Mouse (Mus musculus) heart, embryonic 11.5 days (tissue): ENCODE results near the gene Adamts18. TPM values are rescaled to one million over a fixed set of nuclear protein-coding genes. Genes with fewer than 3 reads are reported as not detected.

Experiments used
- ATAC-seq: fragments of 200-750 bp; cut with Nextera tagmentation; replicated peaks from 2 replicates; pipeline ENCODE4 v1.8.0; 2017; ENCODE audit warnings: moderate library complexity; ENCODE audit not compliant: insufficient number of reproducible peaks, low FRiP score, low TSS enrichment
- H3K27ac ChIP-seq: fragments of 300-500 bp; sonication (generic); 2 replicates; pipeline ENCODE4 v1.5.1; 2014; ENCODE audit warnings: mild to moderate bottlenecking, low read depth, low read length
- H3K27me3 ChIP-seq: fragments of 300-500 bp; sonication (generic); 2 replicates; pipeline ENCODE4 v1.6.1; 2014; ENCODE audit warnings: mild to moderate bottlenecking, low read length, mixed read lengths; ENCODE audit not compliant: control insufficient read depth, insufficient read depth
- H3K36me3 ChIP-seq: fragments of 300-500 bp; sonication (generic); 2 replicates; pipeline ENCODE4 v1.6.1; 2014; ENCODE audit warnings: mild to moderate bottlenecking, low read length, moderate library complexity, mixed read lengths; ENCODE audit not compliant: control insufficient read depth, insufficient read depth
- H3K4me1 ChIP-seq: fragments of 300-500 bp; sonication (generic); 2 replicates; pipeline ENCODE4 v1.6.1; 2014; ENCODE audit warnings: low read length; ENCODE audit not compliant: control insufficient read depth, insufficient read depth
- H3K4me2 ChIP-seq: fragments of 300-500 bp; sonication (generic); 2 replicates; pipeline ENCODE4 v1.6.1; 2014; ENCODE audit warnings: mild to moderate bottlenecking, moderate library complexity
- H3K4me3 ChIP-seq: fragments of 300-500 bp; sonication (generic); 2 replicates; pipeline ENCODE4 v1.5.1; 2014; ENCODE audit warnings: low read depth, low read length
- H3K9ac ChIP-seq: fragments of 300-500 bp; sonication (generic); 2 replicates; pipeline ENCODE4 v1.6.1; 2014; ENCODE audit warnings: mild to moderate bottlenecking, low read depth, low read length, moderate library complexity
- H3K9me3 ChIP-seq: fragments of 300-500 bp; sonication (generic); replicated peaks from 2 replicates; pipeline ENCODE4 v1.6.1; 2016; ENCODE audit warnings: low read length; ENCODE audit not compliant: control insufficient read depth
- WGBS: fragments of 180-500 bp; shearing (Covaris S2); extraction: QIAGEN DNeasy Blood & Tissue Kit; methylation state at CpG from one replicate; pipeline ENCODE4 v1.1.7; 2014; ENCODE audit not compliant: insufficient replicate concordance; 5-methylcytosine and 5-hydroxymethylcytosine counted together
- polyA plus RNA-seq: library from polyadenylated mRNA; unstranded; fragments of >200 nt; fragmentation: Nextera tagmentation; extraction: Ambion mirVana; gene quantifications from 2 replicates; pipeline ENCODE4 v1.2.1, GENCODE M21; 2014

The Adamts18 gene
- polyA plus RNA-seq, 1 experiment from 2014 or later = 4.6 TPM

GRCm38 (mm10) chr8:113791856-113792255 is 56.7 kb downstream of the Adamts18 start:
- H3K27ac ChIP-seq = no peak overlapping the region
- no peak overlapping the region for H3K4me2 ChIP-seq
- WGBS = no CpG with 5 or more reads among the region's 13 CpGs
- H3K4me3 ChIP-seq = no peak overlapping the region
- no peaks in the 10 kb centered on the region for H3K4me1 ChIP-seq
- no peak overlapping the region for H3K9ac ChIP-seq
- no peaks in the 10 kb centered on the region for H3K36me3 ChIP-seq
- ATAC-seq = no peak
- no peaks in the 10 kb centered on the region for H3K9me3 ChIP-seq
- no peaks in the 10 kb centered on the region for H3K27me3 ChIP-seq

GRCm38 (mm10) chr8:113791061-113791460 is 57.5 kb downstream of the Adamts18 start:
- no CpG with 5 or more reads among the region's 3 CpGs for WGBS
- no peaks in the 10 kb centered on the region for H3K9me3 ChIP-seq
- H3K27me3 ChIP-seq = no peaks in the 10 kb centered on the region
- no peak for ATAC-seq
- H3K4me2 ChIP-seq = no peak overlapping the region
- no peak overlapping the region for H3K27ac ChIP-seq
- H3K4me3 ChIP-seq = no peak overlapping the region
- H3K4me1 ChIP-seq = no peaks in the 10 kb centered on the region
- H3K9ac ChIP-seq = no peak overlapping the region
- no peaks in the 10 kb centered on the region for H3K36me3 ChIP-seq

DNA sequence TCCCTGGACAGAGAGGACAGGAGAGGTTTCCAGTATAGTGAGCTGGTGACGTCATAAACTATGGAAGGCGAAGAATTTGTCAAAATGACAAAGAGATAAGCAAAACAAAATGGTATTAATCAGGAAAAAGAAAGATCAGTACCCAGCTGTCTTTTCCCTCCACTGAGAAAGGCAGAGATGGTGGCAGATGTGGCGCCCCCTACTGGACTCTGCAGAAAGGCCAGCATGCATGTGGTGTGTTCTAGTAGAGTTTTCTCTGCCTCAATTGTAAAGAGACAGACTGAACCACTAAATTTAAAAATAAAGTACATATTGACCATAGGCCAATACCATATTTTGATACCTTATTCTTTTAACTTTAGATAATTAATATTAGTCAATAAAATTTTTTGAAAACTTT is 64.8 kb downstream of the Adamts18 start:
- WGBS = no CpG with 5 or more reads among the region's 3 CpGs
- no peak for ATAC-seq
- no peak overlapping the region for H3K4me3 ChIP-seq

GRCm38 (mm10) chr8:113781554-113781953 is 67.0 kb downstream of the Adamts18 start:
- no peaks in the 10 kb centered on the region for H3K9me3 ChIP-seq
- 57% methylated on average over 2 of the region's 2 CpGs for WGBS
- H3K9ac ChIP-seq = no peak overlapping the region
- no peak overlapping the region for H3K4me3 ChIP-seq
- H3K4me2 ChIP-seq = no peak overlapping the region
- H3K27me3 ChIP-seq = no peaks in the 10 kb centered on the region
- H3K4me1 ChIP-seq = no peaks in the 10 kb centered on the region
- no peak for ATAC-seq
- H3K27ac ChIP-seq = no peak overlapping the region
- no peaks in the 10 kb centered on the region for H3K36me3 ChIP-seq

More for the DNA sequence above, 64.8 kb downstream of the Adamts18 start:
- H3K27me3 ChIP-seq = no peaks in the 10 kb centered on the region
- H3K4me1 ChIP-seq = no peaks in the 10 kb centered on the region
- no peak overlapping the region for H3K4me2 ChIP-seq
- no peaks in the 10 kb centered on the region for H3K36me3 ChIP-seq
- no peak overlapping the region for H3K27ac ChIP-seq
- H3K9ac ChIP-seq = no peak overlapping the region
- H3K9me3 ChIP-seq = no peaks in the 10 kb centered on the region

- no peaks in the 10 kb centered on the region for H3K4me1 ChIP-seq
- H3K27me3 ChIP-seq = no peaks in the 10 kb centered on the region
- 72% methylated on average over 6 of the region's 6 CpGs for WGBS
- H3K9ac ChIP-seq = no peak overlapping the region
- no peaks in the 10 kb centered on the region for H3K36me3 ChIP-seq
- ATAC-seq = no peak
- H3K27ac ChIP-seq = no peak overlapping the region
- H3K4me2 ChIP-seq = no peak overlapping the region
- H3K9me3 ChIP-seq = no peaks in the 10 kb centered on the region
- no peak overlapping the region for H3K4me3 ChIP-seq
These were observed 73.2 kb downstream of the Adamts18 start for GRCm38 (mm10) chr8:113775361-113775760.

- no peak for ATAC-seq
- no peaks in the 10 kb centered on the region for H3K36me3 ChIP-seq
- WGBS = 64% methylated on average over 8 of the region's 8 CpGs
- H3K9ac ChIP-seq = no peak overlapping the region
- no peak overlapping the region for H3K4me3 ChIP-seq
- no peak overlapping the region for H3K27ac ChIP-seq
- no peaks in the 10 kb centered on the region for H3K4me1 ChIP-seq
- no peaks in the 10 kb centered on the region for H3K9me3 ChIP-seq
- H3K27me3 ChIP-seq = no peaks in the 10 kb centered on the region
- H3K4me2 ChIP-seq = no peak overlapping the region
These were observed 79.6 kb downstream of the Adamts18 start for GRCm38 (mm10) chr8:113768861-113769410.

- Histone ChIP-seq H3K4me1 (no peaks in the 10 kb centered on the region; the same call in 1 of the 2 replicates), H3K27ac (no peak overlapping the region), H3K4me3 (no peak overlapping the region), H3K9me3 (no peaks in the 10 kb centered on the region), H3K36me3 (no peaks in the 10 kb centered on the region), H3K4me2 (no peak overlapping the region), H3K27me3 (no peaks in the 10 kb centered on the region), H3K9ac (no peak overlapping the region)
- no peak for ATAC-seq
- WGBS = 82% methylated on average over 4 of the region's 4 CpGs
These were observed 83.4 kb downstream of the Adamts18 start for GRCm38 (mm10) chr8:113765121-113765520.

DNA sequence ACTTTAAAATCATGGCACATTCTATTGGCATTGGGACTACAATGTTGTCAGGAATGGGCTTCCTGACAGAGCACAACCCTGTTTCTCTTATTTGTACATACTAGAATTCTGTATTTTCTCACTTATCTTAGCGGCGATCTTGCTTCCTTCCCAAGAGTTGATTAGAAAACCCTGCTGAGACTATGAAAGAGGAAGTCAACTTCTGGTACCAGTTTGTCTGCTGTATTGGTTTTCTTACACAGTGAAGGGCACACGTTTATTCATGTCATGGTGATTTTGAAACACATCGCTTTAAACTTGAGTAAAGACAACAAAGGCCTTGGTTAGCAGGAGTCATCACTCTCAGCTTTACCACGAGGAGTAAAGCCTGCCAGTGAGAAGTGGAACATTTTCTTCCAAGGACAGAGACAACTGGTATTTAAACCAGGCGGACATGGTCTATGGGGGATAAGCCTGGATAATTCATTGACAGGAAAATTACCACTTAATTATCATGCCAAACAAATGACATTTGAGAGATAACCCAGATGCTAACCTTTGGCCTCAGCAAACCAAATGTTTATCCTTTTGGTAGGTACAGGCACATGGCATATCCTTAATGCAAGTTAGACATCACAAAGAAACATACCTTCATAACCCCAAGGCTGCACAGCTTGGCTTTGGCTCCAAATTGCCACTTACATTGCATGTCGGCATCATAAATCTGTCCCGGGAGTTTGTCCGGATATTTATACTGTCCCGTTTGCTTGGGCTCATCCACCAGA is 84.8 kb downstream of the Adamts18 start:
- Histone ChIP-seq H3K36me3 (no peaks in the 10 kb centered on the region), H3K9ac (no peak overlapping the region), H3K4me2 (no peak overlapping the region), H3K4me3 (no peak overlapping the region), H3K9me3 (no peaks in the 10 kb centered on the region), H3K4me1 (no peaks in the 10 kb centered on the region; the same call in 1 of the 2 replicates), H3K27ac (no peak overlapping the region), H3K27me3 (no peaks in the 10 kb centered on the region)
- no peak for ATAC-seq
- WGBS = 64% methylated on average over 10 of the region's 10 CpGs

- Histone ChIP-seq H3K4me1 (no peaks in the 10 kb centered on the region; the same call in 1 of the 2 replicates), H3K27ac (no peak overlapping the region), H3K9ac (no peak overlapping the region), H3K4me3 (no peak overlapping the region), H3K9me3 (no peaks in the 10 kb centered on the region), H3K4me2 (no peak overlapping the region), H3K36me3 (no peaks in the 10 kb centered on the region), H3K27me3 (no peaks in the 10 kb centered on the region)
- ATAC-seq = no peak
- WGBS = 45% methylated on average over 6 of the region's 6 CpGs
These were observed 86.4 kb downstream of the Adamts18 start for GRCm38 (mm10) chr8:113762101-113762500.
